Mouse (Mus musculus) lung, embryonic 15.5 days (tissue): Measurements from ENCODE around the gene Phldb2. TPM values are rescaled to one million over a fixed set of nuclear protein-coding genes. Genes with fewer than 3 reads are reported as not detected.

Experiments
- ATAC-seq: fragments of 200-750 bp; cut with Nextera tagmentation; 2 replicates; pipeline ENCODE4 v1.8.0; 2017; ENCODE audit warnings: moderate number of reproducible peaks, borderline replicate concordance; ENCODE audit not compliant: low FRiP score, low TSS enrichment; ENCODE audit errors: extremely low read depth
- H3K27ac ChIP-seq: fragments of 300-500 bp; sonication (generic); 2 replicates; pipeline ENCODE4 v1.5.1; 2015; ENCODE audit warnings: moderate library complexity, mild to moderate bottlenecking, inconsistent platforms
- H3K27me3 ChIP-seq: fragments of 300-500 bp; sonication (generic); 2 replicates; pipeline ENCODE4 v1.6.1; 2015; ENCODE audit warnings: inconsistent platforms
- H3K36me3 ChIP-seq: fragments of 300-500 bp; sonication (generic); 2 replicates; pipeline ENCODE4 v1.6.1; 2015; ENCODE audit warnings: inconsistent platforms
- H3K4me1 ChIP-seq: fragments of 300-500 bp; sonication (generic); 2 replicates; pipeline ENCODE4 v1.6.1; 2015; ENCODE audit warnings: inconsistent platforms
- H3K4me2 ChIP-seq: fragments of 300-500 bp; sonication (generic); 2 replicates; pipeline ENCODE4 v1.6.1; 2015; ENCODE audit warnings: inconsistent platforms, mild to moderate bottlenecking, moderate library complexity
- H3K4me3 ChIP-seq: fragments of 300-500 bp; sonication (generic); 2 replicates; pipeline ENCODE4 v1.5.1; 2015; ENCODE audit warnings: mild to moderate bottlenecking, inconsistent platforms
- H3K9ac ChIP-seq: fragments of 300-500 bp; sonication (generic); 2 replicates; pipeline ENCODE4 v1.6.1; 2015; ENCODE audit warnings: inconsistent platforms
- H3K9me3 ChIP-seq: fragments of 300-500 bp; sonication (generic); 2 replicates; pipeline ENCODE4 v1.6.1; 2016; ENCODE audit warnings: inconsistent platforms
- WGBS: fragments of 180-500 bp; shearing (Covaris S2); methylation state at CpG from one replicate; pipeline ENCODE4 v1.1.7; 2015; 5-methylcytosine and 5-hydroxymethylcytosine counted together
- polyA plus RNA-seq: library from polyadenylated mRNA; unstranded; fragments of >200 nt; fragmentation: Nextera tagmentation; extraction: Ambion mirVana; gene quantifications from 2 replicates; pipeline ENCODE4 v1.2.1, GENCODE M21; 2015

Gene Phldb2
- 54.9 and 58.9 TPM in 2 replicates for polyA plus RNA-seq

DNA sequence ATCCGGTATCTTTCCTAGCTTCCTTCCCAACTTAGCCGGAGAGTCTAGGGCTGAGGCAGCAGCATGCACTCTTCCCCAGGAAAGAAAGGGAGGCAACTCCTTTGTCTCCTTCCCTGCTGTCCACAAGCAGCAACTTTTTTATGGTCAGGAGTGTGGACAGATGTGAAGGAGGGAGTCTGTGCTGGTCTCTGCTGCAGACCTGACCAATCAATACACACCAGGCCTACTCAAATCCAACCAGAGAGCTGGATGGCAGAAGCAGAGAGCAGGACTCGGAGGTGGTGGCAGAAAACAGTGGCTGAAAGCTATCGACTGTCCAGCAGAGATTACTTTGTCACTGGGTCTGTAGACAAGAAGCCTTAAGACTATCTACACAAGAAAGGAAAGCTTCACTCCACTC is at the start of gene Phldb2:
TSS of gene Phldb2 (minus strand) at position 205 of the 400 bp plus-strand sequence.
- peaks cover 8% of the 10 kb centered on the region; the same call in 1 of the 2 replicates for H3K4me1 ChIP-seq
- H3K4me3 ChIP-seq = no peak within 1 kb of the TSS
- no peaks in the 10 kb centered on the region for H3K9me3 ChIP-seq
- WGBS = 59% methylated on average over 4 of the region's 4 CpGs
- no peak within 1 kb of the TSS for H3K4me2 ChIP-seq
- H3K36me3 ChIP-seq = no peaks in the 10 kb centered on the region
- ATAC-seq = no peak
- H3K9ac ChIP-seq = no peak within 1 kb of the TSS
- H3K27ac ChIP-seq = peak within 1 kb of the TSS; percentile 76
- no peaks in the 10 kb centered on the region for H3K27me3 ChIP-seq

DNA sequence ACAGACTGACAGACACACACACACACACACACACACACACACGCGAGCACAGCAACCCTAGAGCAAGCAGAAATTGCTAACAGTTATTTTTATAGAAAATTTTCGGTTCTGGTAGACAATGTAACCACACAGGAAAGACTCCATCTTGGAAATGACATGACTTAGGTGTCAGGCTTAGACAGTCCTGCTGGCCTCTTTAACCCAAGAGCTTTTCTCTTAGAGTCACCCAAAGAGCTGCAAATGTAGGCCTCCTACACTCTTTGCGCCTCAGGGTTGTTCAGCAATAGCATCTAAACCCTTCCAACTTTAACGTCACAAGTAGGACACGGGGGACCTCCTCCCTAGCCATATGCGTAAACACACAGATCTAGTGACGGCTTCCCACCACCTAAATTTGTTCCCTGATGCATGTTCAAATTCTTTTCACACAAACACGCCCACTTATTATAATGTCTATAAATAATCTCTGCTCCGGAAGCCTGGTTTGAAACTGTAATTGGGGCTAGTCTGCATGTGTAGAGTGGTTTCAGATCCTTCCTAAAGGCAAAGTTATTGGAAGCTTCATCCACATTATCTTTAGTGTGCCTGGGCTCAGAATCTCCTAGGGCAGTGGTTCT is 48.3 kb upstream of the Phldb2 start:
- Histone ChIP-seq H3K4me2 (no peak overlapping the region), H3K9me3 (no peaks in the 10 kb centered on the region), H3K4me3 (no peak overlapping the region), H3K9ac (no peak overlapping the region), H3K36me3 (no peaks in the 10 kb centered on the region), H3K4me1 (no peaks in the 10 kb centered on the region), H3K27me3 (no peaks in the 10 kb centered on the region), H3K27ac (no peak overlapping the region)
- ATAC-seq = no peak
- WGBS = 76% methylated on average over 10 of the region's 10 CpGs

DNA sequence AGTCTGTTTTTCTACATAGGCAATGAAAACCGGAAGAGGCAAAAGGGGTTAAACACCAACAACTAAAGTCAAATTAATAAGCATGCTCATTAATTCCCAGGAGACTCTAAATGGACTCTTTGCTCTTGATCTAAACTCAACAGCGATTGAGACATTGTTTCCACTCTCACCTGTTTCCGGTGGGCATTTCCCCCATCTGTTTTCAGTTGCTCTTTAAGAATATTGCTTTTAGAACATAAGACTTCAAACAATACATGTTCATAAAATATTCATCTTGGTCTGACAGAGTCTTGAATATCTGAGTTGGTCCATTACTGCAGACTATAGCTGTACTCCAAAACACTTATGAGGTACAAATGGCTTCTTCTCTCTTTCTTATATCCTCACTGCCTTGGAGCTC is 47.6 kb upstream of the Phldb2 start:
- Histone ChIP-seq H3K27me3 (no peaks in the 10 kb centered on the region), H3K9ac (no peak overlapping the region), H3K27ac (no peak overlapping the region), H3K9me3 (no peaks in the 10 kb centered on the region), H3K36me3 (no peaks in the 10 kb centered on the region), H3K4me3 (no peak overlapping the region), H3K4me2 (no peak overlapping the region), H3K4me1 (no peaks in the 10 kb centered on the region)
- no peak for ATAC-seq
- 84% methylated on average over 3 of the region's 3 CpGs for WGBS

DNA sequence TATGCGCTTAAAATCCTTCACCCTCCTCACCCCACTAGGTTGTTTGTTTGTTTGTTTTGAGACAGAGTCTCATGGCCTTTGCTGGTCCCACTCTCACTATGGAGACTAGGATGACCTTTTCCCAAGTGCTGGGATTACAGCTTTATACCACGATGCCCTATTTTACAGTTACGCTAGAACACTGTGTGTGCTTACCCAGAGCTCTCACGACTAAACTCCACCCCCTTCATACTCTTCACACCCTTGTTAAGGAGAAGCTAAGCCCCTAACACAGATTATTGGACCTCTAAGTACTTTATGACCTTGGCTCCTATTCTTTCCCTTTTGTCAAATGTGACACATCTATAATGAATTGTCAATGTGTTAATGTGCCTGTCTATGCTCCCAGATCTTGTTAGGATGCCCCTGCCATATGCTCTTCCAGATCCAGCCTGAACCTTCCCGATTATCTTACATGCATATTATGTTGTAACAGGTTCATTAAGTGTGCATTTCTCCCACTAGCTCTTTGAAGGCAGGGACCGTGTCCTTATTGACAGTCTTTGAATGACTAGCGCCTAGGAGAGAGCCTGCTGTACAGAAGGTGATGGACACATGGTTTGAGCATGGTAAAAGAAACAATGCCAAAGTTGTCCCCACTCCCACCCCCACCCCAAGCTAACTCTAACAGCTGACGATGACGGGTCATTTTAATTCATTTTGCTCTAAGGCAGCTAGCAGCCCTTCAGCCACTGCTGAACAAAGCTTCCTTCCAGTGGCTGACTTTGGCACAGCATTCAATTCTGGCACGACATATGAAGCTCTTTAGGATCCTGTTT is 46.2 kb upstream of the Phldb2 start:
- Histone ChIP-seq H3K27ac (no peak overlapping the region), H3K36me3 (no peaks in the 10 kb centered on the region)
- 73% methylated on average over 10 of the region's 10 CpGs for WGBS

DNA sequence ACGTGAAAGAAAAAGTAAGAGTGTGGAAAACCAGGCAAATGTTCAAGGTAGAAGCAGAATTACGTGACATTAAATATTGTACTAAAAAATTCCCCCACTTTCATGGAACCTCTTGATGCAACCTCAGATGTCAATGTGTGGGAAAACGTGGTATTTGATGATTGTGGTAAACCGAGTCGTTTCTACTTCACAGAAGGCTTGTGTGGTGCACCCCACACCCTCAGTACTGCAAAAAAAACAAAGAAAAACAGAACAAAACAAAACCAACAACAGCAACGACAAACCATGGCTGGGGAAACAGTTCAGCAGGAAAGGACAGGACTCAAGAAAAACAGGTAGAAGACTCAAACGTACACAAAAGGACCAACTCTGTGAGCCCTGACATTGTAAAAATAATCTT is 44.8 kb upstream of the Phldb2 start:
- Histone ChIP-seq H3K4me2 (no peak overlapping the region), H3K4me3 (no peak overlapping the region), H3K9ac (no peak overlapping the region), H3K9me3 (no peaks in the 10 kb centered on the region), H3K36me3 (no peaks in the 10 kb centered on the region), H3K4me1 (no peaks in the 10 kb centered on the region), H3K27me3 (no peaks in the 10 kb centered on the region), H3K27ac (no peak overlapping the region)
- WGBS = 74% methylated on average over 7 of the region's 7 CpGs
- ATAC-seq = no peak

More for the DNA sequence above, 46.2 kb upstream of the Phldb2 start:
- Histone ChIP-seq H3K9me3 (no peaks in the 10 kb centered on the region), H3K4me1 (no peaks in the 10 kb centered on the region), H3K9ac (no peak overlapping the region), H3K4me2 (no peak overlapping the region), H3K27me3 (no peaks in the 10 kb centered on the region), H3K4me3 (no peak overlapping the region)
- ATAC-seq = no peak

DNA sequence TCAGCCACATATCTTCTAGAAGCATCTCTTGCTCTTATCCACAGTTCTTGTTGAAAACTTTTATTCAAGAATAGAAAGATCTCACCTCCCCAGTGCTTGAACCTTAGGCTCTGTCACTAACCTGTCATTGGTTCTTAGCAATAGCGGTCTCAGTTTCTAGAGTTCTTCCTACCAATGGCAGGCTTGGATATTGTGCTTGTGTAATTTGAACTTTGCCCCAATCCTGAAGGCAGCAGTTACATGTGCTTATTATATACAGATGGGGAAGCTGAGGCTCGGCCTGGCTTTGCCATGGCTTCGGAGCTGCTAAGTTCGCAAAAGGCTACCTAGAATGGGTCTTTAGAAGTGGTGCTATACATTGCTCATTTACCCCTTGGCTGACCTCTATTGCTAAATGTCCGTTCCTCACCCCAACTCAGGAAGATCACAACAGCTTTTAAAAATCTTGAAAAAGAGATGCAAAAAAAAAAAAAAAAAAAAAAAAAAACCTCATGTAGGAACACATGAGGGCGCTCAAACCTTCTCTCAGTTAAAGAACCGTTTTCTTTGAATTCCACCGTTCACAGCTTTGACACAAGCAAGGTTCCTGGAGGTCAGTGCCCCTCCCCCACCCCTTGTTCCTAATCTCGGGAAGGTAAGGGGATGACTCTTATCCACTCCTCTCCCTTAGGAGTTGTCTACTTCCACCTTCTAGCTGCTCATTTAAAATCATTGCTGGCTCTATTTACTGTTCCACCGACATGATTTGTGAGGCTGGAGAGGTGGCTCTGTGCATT is 37.7 kb upstream of the Phldb2 start:
- 46% methylated on average over 10 of the region's 10 CpGs for WGBS

DNA sequence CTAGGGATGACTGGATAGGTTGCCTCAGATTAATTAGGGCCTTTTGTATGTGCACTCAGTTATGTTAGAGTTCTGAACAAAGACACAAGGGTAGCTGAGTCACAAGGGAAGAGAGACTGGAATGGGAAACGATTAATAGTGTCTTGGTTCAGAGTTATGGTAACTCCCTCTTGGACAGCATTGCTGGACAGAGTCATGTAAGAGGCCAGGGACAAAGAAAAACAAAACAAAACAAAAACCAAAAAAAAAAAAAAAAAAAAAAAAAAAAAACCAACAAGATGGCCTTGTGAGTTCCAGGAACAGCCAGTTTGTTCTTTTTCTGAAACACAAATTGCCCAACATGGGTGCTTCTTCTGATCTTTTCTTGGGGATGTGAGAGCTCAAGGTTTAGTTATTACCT is 32.8 kb upstream of the Phldb2 start:
- H3K4me2 ChIP-seq = no peak overlapping the region
- no peaks in the 10 kb centered on the region for H3K4me1 ChIP-seq
- H3K4me3 ChIP-seq = no peak overlapping the region
- no peaks in the 10 kb centered on the region for H3K36me3 ChIP-seq
- H3K27ac ChIP-seq = no peak overlapping the region
- 66% methylated on average over 1 of the region's 1 CpGs for WGBS
- H3K27me3 ChIP-seq = no peaks in the 10 kb centered on the region
- H3K9me3 ChIP-seq = no peaks in the 10 kb centered on the region
- H3K9ac ChIP-seq = no peak overlapping the region
- no peak for ATAC-seq

More for the DNA sequence above, 37.7 kb upstream of the Phldb2 start:
- H3K4me3 ChIP-seq = no peak overlapping the region
- no peak overlapping the region for H3K9ac ChIP-seq
- H3K36me3 ChIP-seq = no peaks in the 10 kb centered on the region
- no peak overlapping the region for H3K27ac ChIP-seq
- no peaks in the 10 kb centered on the region for H3K9me3 ChIP-seq
- H3K4me2 ChIP-seq = no peak overlapping the region
- ATAC-seq = no peak
- H3K4me1 ChIP-seq = no peaks in the 10 kb centered on the region
- no peaks in the 10 kb centered on the region for H3K27me3 ChIP-seq

DNA sequence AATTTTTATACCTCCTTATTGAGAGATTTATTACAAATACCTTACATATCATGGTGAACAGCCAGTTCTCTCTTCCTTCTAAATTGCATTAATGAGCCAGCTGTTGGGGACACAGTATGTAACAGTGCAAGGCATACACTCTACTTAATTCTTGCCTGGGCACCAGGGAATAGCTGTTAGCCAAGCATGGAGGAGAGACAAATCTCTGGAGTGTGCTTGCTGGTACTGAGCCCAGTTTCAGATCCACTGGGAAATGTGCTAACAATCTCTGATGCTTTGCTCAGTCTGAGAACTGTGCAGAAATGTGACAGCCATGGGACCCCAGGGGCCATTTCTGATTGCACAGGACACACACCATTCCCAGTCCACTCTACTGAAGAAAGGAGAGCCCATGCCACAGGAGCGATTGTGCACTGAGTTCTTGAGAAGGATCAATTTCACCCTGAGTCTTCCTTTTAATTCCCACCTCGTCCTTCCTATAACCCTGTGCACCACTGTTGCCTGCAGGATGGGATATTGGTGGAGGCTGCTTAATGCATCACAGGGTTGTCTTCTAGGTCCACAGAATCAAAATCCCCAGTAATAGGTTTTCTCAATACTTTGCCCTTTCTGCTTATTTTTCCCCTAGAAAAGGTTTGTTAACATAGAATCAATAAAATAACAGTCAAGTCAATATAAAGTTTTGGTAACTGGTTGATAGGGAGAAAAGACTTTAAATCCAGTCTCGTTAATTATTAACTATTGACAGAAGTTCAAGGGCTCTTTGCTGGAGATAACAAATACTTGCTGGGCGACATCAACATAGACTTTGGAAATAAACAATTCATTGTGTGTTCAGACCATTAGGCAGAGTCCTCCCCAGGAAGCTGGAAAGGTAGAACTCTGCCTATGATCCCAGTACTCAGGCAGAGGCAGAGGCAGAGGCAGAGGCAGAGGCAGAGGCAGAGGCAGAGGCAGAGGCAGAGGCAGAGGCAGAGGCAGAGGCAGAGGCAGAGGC is 31.5 kb upstream of the Phldb2 start:
- no peaks in the 10 kb centered on the region for H3K4me1 ChIP-seq
- H3K27ac ChIP-seq = no peak overlapping the region
- no peaks in the 10 kb centered on the region for H3K9me3 ChIP-seq
- H3K4me3 ChIP-seq = no peak overlapping the region
- WGBS = 56% methylated on average over 4 of the region's 4 CpGs
- ATAC-seq = no peak
- no peaks in the 10 kb centered on the region for H3K27me3 ChIP-seq
- no peak overlapping the region for H3K9ac ChIP-seq
- no peak overlapping the region for H3K4me2 ChIP-seq
- no peaks in the 10 kb centered on the region for H3K36me3 ChIP-seq

DNA sequence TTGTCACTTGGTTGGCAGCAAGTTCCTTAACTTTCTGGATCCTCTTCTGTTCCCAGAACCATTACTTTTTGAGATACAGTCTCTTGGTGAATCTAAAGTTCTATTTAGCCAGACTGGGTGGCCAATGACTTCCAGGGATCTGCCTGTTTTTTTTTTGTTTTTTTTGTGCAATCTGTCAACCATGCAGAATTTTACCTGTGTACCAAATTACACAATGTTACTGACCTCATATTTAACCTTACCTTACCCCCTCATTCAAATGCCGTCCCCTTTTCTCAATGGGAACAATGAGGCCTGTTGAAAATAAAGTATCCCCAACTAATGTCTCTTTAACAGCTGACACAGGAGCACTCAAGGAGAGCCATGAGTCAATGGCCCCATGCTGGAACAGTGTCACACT is 22.9 kb upstream of the Phldb2 start:
- Histone ChIP-seq H3K4me2 (no peak overlapping the region), H3K27me3 (no peaks in the 10 kb centered on the region), H3K36me3 (no peaks in the 10 kb centered on the region), H3K27ac (no peak overlapping the region), H3K4me3 (no peak overlapping the region), H3K9ac (no peak overlapping the region), H3K9me3 (no peaks in the 10 kb centered on the region), H3K4me1 (no peaks in the 10 kb centered on the region)
- 86% methylated on average over 1 of the region's 1 CpGs for WGBS
- no peak for ATAC-seq

DNA sequence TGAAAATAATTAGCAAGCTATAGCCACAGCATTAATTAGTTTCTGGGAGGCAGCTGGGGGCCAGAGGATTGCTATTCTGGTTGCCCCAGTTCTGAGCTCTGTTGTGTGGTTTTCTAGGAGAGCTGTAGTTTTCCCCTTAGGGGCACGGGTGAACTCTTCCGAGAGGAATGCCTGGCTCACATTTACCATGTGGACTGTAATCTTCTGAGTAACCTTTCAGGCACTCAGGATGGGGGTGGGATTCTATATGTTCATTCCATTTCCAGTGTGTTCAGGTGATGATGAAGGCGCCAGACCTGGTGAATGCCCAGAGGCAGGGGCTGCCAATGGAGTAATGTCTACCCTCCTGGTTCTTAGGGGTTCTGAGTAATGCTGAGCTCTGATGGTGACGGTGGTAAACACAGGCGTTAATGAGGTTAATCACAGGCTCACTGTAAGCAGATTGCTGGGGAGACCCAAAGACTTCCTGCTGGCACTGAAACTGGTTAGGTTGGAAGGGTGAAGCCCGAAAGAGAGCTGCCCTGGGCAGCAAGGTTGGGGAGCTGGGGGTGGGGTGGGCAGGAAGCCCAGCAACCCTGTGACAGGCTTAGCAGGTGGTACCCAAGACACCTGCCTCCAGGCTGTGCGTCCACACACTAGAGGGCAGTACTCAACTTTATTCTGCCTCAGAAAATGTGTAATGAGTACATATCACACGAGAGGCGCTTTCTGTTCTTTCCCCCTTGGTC is 20.7 kb upstream of the Phldb2 start:
- no peak overlapping the region for H3K9ac ChIP-seq
- H3K9me3 ChIP-seq = no peaks in the 10 kb centered on the region
- 47% methylated on average over 9 of the region's 9 CpGs for WGBS
- no peaks in the 10 kb centered on the region for H3K36me3 ChIP-seq
- no peak for ATAC-seq
- no peak overlapping the region for H3K4me3 ChIP-seq
- no peak overlapping the region for H3K27ac ChIP-seq
- H3K4me2 ChIP-seq = no peak overlapping the region
- H3K27me3 ChIP-seq = no peaks in the 10 kb centered on the region
- H3K4me1 ChIP-seq = no peaks in the 10 kb centered on the region

DNA sequence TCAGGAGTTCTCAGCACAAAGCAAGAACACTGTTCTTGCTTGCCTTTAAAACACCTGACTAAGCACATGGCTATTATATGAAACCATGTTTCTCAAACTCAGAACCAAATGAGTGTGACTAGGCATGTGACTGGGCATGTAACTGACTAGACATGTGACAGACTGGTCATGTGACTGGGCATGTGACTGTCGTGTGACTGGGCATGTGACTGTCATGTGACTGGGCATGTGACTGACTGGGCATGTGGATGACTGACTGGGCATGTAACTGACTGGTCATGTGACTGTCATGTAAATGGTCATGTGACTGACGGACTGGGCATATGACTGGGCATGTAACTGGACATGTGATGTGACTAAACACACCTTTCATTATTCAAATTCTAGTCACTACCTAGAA is 16.8 kb upstream of the Phldb2 start:
- no peak overlapping the region for H3K9ac ChIP-seq
- WGBS = 81% methylated on average over 2 of the region's 2 CpGs
- no peaks in the 10 kb centered on the region for H3K36me3 ChIP-seq

More for the DNA sequence above, 16.8 kb upstream of the Phldb2 start:
- Histone ChIP-seq H3K4me3 (no peak overlapping the region), H3K9me3 (no peaks in the 10 kb centered on the region), H3K27ac (no peak overlapping the region), H3K27me3 (no peaks in the 10 kb centered on the region), H3K4me1 (peaks cover 7% of the 10 kb centered on the region), H3K4me2 (no peak overlapping the region)
- ATAC-seq = no peak
